Mouse (Mus musculus) gastrocnemius, adult 2 months (tissue): ENCODE results near the gene Gm17387. TPM values are rescaled to one million over a fixed set of nuclear protein-coding genes. Genes with fewer than 3 reads are reported as not detected.
A peak's percentile ranks its signal among the peaks of the same experiment; 100 is the strongest.

Source experiments
- DNase-seq: peaks from one replicate; pipeline ENCODE4 v3.0.0; 2022
- H3K27ac ChIP-seq: fragments of 200-600 bp; 2 replicates; pipeline ENCODE4 v1.8.1; 2022; ENCODE audit warnings: mild to moderate bottlenecking
- H3K4me3 ChIP-seq: fragments of 200-600 bp; 2 replicates; pipeline ENCODE4 v1.8.1; 2022; ENCODE audit warnings: mild to moderate bottlenecking, moderate library complexity
- CTCF ChIP-seq: fragments of 200-600 bp; IDR thresholded peaks from 2 replicates; pipeline ENCODE4 v1.8.1; 2022; ENCODE audit warnings: antibody characterized with exemption, mild to moderate bottlenecking, moderate library complexity
- intact Hi-C: fragments of 180-260 bp; cut with DNase I; formaldehyde crosslinking; loops from one replicate; pipeline ENCODE4 v1.15.1; 2025
- total RNA-seq, 2 experiments: library from RNA; stranded (reverse); gene quantifications; 2 replicates each; pipeline ENCODE4 v1.2.3; 2021

Gene Gm17387
- total RNA-seq, 2 experiments from 2014 or later, result not detected

GRCm38 (mm10) chr7:141041661-141042060, 12.7 kb downstream of the Gm17387 start:
- Histone ChIP-seq H3K4me3 (peak overlapping the region; percentile 17), H3K27ac (peak overlapping the region; percentile 85)
- no peak for TF ChIP-seq CTCF
- DNase-seq, result peak; percentile 86
- intact Hi-C loops, result no loop called here

DNA sequence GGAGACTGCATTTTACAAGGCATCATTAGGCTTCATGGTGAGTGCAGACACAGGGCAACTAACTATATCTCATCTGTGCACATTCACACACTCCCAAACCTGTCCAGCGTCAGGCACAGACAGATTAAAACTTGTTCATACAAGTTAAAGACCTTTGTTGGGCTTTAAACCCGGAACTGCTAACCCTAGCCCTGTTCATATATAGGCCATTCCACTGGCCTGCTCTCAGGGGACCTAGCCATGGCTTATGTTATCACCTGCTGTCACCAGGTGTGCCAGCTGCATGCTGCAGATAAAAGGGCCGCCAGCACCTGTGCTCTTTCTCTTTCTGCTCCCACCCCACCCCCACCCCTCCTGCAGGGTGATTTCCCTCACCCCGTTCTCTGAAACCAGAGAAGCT, 13.6 kb downstream of the Gm17387 start:
- DNase-seq, result no peak
- intact Hi-C loops, result no loop called here
- H3K27ac ChIP-seq, result peak overlapping the region; percentile 85; the same call in 1 of the 2 replicates
- TF ChIP-seq CTCF, result no peak
- no peak overlapping the region for H3K4me3 ChIP-seq

- TF ChIP-seq CTCF, result no peak
- peak; percentile 58 for DNase-seq
- intact Hi-C loops, result loop anchor here (2.0 kb wide), 1 partner anchor 90 kb away; no protein-coding TSS in a partner anchor
- Histone ChIP-seq H3K4me3 (peak overlapping the region; percentile 71), H3K27ac (peak overlapping the region; percentile 95)
Measured at GRCm38 (mm10) chr7:141046931-141047580, 18.1 kb downstream of the Gm17387 start.

- intact Hi-C loops, result loop anchor here (1.0 to 2.0 kb wide), 5 partner anchors 38 to 203 kb away; no protein-coding TSS in a partner anchor
- TF ChIP-seq CTCF, result no peak
- DNase-seq, result peak; percentile 89
- H3K4me3 ChIP-seq, result peak overlapping the region; percentile 71
- H3K27ac ChIP-seq, result peak overlapping the region; percentile 95
Measured at GRCm38 (mm10) chr7:141047581-141048225, 18.8 kb downstream of the Gm17387 start.

- Histone ChIP-seq H3K27ac (peak overlapping the region; percentile 95), H3K4me3 (peak overlapping the region; percentile 71)
- peak; percentile 81 for TF ChIP-seq CTCF
- peak; percentile 94 for DNase-seq
- intact Hi-C loops, result loop anchor here (1.0 kb wide), 4 partner anchors 39 to 204 kb away; no protein-coding TSS in a partner anchor
Measured at GRCm38 (mm10) chr7:141048226-141049218, 19.6 kb downstream of the Gm17387 start.

DNA sequence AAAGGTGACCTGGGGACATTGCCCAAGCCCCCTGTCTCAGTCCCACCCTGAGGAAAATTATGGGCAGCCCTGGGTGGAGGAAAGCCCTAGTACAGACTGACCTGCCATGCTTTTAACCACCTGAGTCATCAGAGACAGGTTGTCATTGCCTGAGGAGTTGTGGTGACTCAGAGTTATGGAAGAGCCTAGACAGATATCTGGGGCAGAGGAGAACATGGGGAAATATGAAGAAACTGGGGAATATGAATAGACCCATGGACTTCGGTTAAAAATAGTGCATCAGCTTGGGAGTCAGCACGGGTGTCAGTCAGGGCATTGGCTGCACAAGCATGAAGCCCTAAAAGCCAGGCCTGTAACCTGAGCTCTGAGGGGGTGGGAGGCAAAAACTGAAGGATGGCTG, 20.4 kb downstream of the Gm17387 start:
- no peak overlapping the region for H3K4me3 ChIP-seq
- intact Hi-C loops, result no loop called here
- no peak for DNase-seq
- TF ChIP-seq CTCF, result no peak
- peak overlapping the region; percentile 95 for H3K27ac ChIP-seq

- intact Hi-C loops, result no loop called here
- no peak for TF ChIP-seq CTCF
- no peak overlapping the region for H3K27ac ChIP-seq
Measured at GRCm38 (mm10) chr7:141051060-141051685, 22.2 kb downstream of the Gm17387 start.

GRCm38 (mm10) chr7:141052016-141052415, 23.1 kb downstream of the Gm17387 start:
- intact Hi-C loops, result no loop called here
- no peak for DNase-seq
- Histone ChIP-seq H3K27ac (no peak overlapping the region), H3K4me3 (no peak overlapping the region)
- no peak for TF ChIP-seq CTCF

More at GRCm38 (mm10) chr7:141051060-141051685, 22.2 kb downstream of the Gm17387 start:
- no peak overlapping the region for H3K4me3 ChIP-seq
- DNase-seq, result no peak

DNA sequence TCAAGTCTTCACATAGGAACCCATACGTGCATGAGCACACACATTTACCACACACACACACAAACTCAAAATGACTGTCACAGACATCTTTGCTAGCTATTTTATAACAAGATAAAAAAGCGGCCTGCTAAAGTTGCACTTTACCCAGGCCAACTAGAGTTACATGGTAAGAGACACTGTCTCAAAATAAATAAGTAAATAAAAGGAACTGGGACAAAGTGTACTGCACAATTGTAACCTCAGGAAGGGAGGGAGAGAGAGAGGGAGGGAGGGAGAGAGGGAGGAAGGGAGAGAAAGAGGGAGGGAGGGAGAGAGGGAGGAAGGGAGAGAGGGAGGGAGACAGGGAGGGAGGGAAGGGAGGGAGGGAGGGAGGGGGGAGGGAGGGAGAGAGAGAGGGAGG, 23.5 kb downstream of the Gm17387 start:
- Histone ChIP-seq H3K4me3 (no peak overlapping the region), H3K27ac (no peak overlapping the region)
- no peak for DNase-seq
- intact Hi-C loops, result no loop called here
- TF ChIP-seq CTCF, result no peak

DNA sequence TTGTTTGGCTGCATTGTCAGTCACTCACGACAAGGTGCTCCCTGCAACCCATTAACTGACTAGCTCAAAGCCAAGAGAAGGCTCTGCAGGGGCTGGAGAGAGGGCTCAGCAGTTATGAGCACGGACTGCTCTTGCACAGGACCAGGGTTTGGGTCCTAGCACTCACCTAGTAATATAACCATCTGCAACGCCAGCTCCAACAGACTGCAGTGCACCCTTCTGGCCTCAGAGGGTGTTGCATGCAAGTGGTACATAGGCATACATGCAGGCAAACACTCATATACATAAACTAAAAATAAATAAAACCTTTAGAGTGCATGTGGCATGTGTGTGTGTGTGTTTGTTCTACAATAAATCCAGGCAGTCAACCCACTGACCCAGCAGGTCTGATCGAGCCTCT, 26.9 kb downstream of the Gm17387 start:
- Histone ChIP-seq H3K4me3 (no peak overlapping the region), H3K27ac (no peak overlapping the region)
- intact Hi-C loops, result no loop called here
- TF ChIP-seq CTCF, result no peak
- no peak for DNase-seq

- intact Hi-C loops, result no loop called here
Measured at GRCm38 (mm10) chr7:141056976-141057375, 28.0 kb downstream of the Gm17387 start.

GRCm38 (mm10) chr7:141057541-141057940, 28.6 kb downstream of the Gm17387 start:
- DNase-seq, result no peak
- TF ChIP-seq CTCF, result no peak
- intact Hi-C loops, result no loop called here
- Histone ChIP-seq H3K4me3 (no peak overlapping the region), H3K27ac (no peak overlapping the region)

More at GRCm38 (mm10) chr7:141056976-141057375, 28.0 kb downstream of the Gm17387 start:
- no peak overlapping the region for H3K4me3 ChIP-seq
- H3K27ac ChIP-seq, result no peak overlapping the region
- no peak for DNase-seq
- no peak for TF ChIP-seq CTCF
